Mouse (Mus musculus): ENCODE measurements at regions not wholly inside any gene's neighbourhood (a gene's known extent, or its start where the extent isn't known, plus 50 kb on each side); places are given as distances from the start of the nearest gene placed in this dataset.

DNA sequence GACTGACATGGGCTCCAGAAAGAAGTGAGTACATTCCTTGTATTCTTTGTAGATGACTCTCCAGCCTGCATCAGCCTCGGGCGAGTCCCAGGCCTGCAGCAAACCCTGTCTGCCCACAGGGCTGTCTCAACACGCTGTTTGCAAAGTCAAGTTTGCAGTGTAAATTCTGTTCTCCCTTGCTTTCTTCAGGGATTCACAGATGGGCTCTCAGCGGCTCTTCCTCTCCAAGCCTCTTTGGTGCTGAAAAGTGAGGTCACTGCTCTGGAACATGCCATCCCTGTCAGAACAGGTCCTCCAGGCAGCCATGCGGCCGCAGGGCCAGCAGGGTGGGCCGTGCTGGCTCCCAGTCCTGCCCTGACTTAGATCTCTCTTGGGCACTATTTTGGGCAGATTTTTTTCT is 56.6 kb upstream of the Tarbp1 start:
- TF ChIP-seq CTCF (IDR thresholded peaks at IDR 0.05 in 2 of 3, conservative IDR thresholded peaks at IDR 0.05 in 1 of 3; ENCODE audit: control insufficient read depth in 1 of 3, insufficient read depth in 1 of 3, low read depth in 2 of 3, low read length in 3 of 3, poor library complexity in 1 of 3, severe bottlenecking in 1 of 3) (no peak), MAFK (IDR thresholded peaks at IDR 0.05; ENCODE audit: borderline replicate concordance, low read depth, low read length) (no peak), POLR2A (IDR thresholded peaks at IDR 0.05; ENCODE audit: control insufficient read depth in 1 of 2, insufficient read depth in 1 of 2, low read depth in 1 of 2, low read length in 2 of 2, poor library complexity in 1 of 2) (no peak), USF1 (IDR thresholded peaks at IDR 0.05; ENCODE audit: low read depth, low read length) (no peak), TCF12 (IDR thresholded peaks at IDR 0.05; ENCODE audit: low read depth, low read length) (no peak), GATA1 (IDR thresholded peaks at IDR 0.05; ENCODE audit: low read depth, low read length) (no peak), EP300 (IDR thresholded peaks at IDR 0.05; ENCODE audit: low read depth in 1 of 2, low read length in 2 of 2) (no peak), JUND (IDR thresholded peaks at IDR 0.05; ENCODE audit: low read depth, low read length) (no peak), SMC3 (IDR thresholded peaks at IDR 0.05; ENCODE audit: low read depth, low read length) (no peak), ZC3H11A (IDR thresholded peaks at IDR 0.05; ENCODE audit: low read depth, low read length) (no peak)

Data from MEL (cell line).